Mouse (Mus musculus) hindbrain, embryonic 12.5 days (tissue): Measurements from ENCODE around the gene Vinac1. TPM values are rescaled to one million over a fixed set of nuclear protein-coding genes. Genes with fewer than 3 reads are reported as not detected.

Experiments
- ATAC-seq: fragments of 200-750 bp; cut with Nextera tagmentation; 2 replicates; pipeline ENCODE4 v1.8.0; 2017; ENCODE audit warnings: moderate TSS enrichment; ENCODE audit not compliant: low FRiP score
- H3K27ac ChIP-seq: fragments of 300-500 bp; sonication (generic); 2 replicates; pipeline ENCODE4 v1.5.1; 2016; ENCODE audit warnings: mild to moderate bottlenecking
- H3K27me3 ChIP-seq: fragments of 300-500 bp; sonication (generic); 2 replicates; pipeline ENCODE4 v1.6.1; 2016; ENCODE audit warnings: mild to moderate bottlenecking
- H3K36me3 ChIP-seq: fragments of 300-500 bp; sonication (generic); 2 replicates; pipeline ENCODE4 v1.6.1; 2016; ENCODE audit warnings: mild to moderate bottlenecking
- H3K4me1 ChIP-seq: fragments of 300-500 bp; sonication (generic); 2 replicates; pipeline ENCODE4 v1.6.1; 2016
- H3K4me2 ChIP-seq: fragments of 300-500 bp; sonication (generic); replicated peaks from 2 replicates; pipeline ENCODE4 v1.6.1; 2016; ENCODE audit warnings: mild to moderate bottlenecking
- H3K4me3 ChIP-seq: fragments of 300-500 bp; sonication (generic); 2 replicates; pipeline ENCODE4 v1.5.1; 2016; ENCODE audit warnings: mild to moderate bottlenecking
- H3K9ac ChIP-seq: fragments of 300-500 bp; sonication (generic); 2 replicates; pipeline ENCODE4 v1.6.1; 2016; ENCODE audit warnings: mild to moderate bottlenecking, moderate library complexity
- H3K9me3 ChIP-seq: fragments of 300-500 bp; sonication (generic); replicated peaks from 2 replicates; pipeline ENCODE4 v1.6.1; 2016; ENCODE audit warnings: mild to moderate bottlenecking
- WGBS: fragments of 180-500 bp; shearing (Covaris S2); methylation state at CpG from one replicate; pipeline ENCODE4 v1.1.7; 2016; 5-methylcytosine and 5-hydroxymethylcytosine counted together
- polyA plus RNA-seq: library from polyadenylated mRNA; unstranded; fragments of >200 nt; fragmentation: Nextera tagmentation; extraction: Ambion mirVana; gene quantifications from 2 replicates; pipeline ENCODE4 v1.2.1, GENCODE M21; 2016

The Vinac1 gene
- polyA plus RNA-seq, 1 experiment from 2014 or later = 0.52 TPM

- peak within 1 kb of the TSS; percentile 91 for H3K9ac ChIP-seq
- H3K9me3 ChIP-seq = no peaks in the 10 kb centered on the region
- ATAC-seq = peak; percentile 94
- whole genome bisulfite sequencing = 1% methylated on average over 58 of the region's 62 CpGs
- peak within 1 kb of the TSS; percentile 91 for H3K4me3 ChIP-seq
- H3K4me1 ChIP-seq = peaks cover 18% of the 10 kb centered on the region
- H3K4me2 ChIP-seq = peak within 1 kb of the TSS; percentile 71
- no peaks in the 10 kb centered on the region for H3K27me3 ChIP-seq
- H3K27ac ChIP-seq = peak within 1 kb of the TSS; percentile 91
- H3K36me3 ChIP-seq = 0 out of 2 replicates have a peak, but pooled peaks cover 13% of the 10 kb centered on the region
These were observed 17.7 kb upstream of the Vinac1 start, which contains the start of gene Ttl for GRCm38 (mm10) chr2:129065437-129066282. Ttl (plus strand) TSS chr2:129065942.

GRCm38 (mm10) chr2:129061456-129062059, 13.6 kb upstream of the Vinac1 start:
- no peak for ATAC-seq
- no peak overlapping the region for H3K4me3 ChIP-seq
- 80% methylated on average over 10 of the region's 10 CpGs for WGBS
- peaks cover under 1% of the 10 kb centered on the region; the same call in 1 of the 2 replicates for H3K4me1 ChIP-seq
- no peak overlapping the region for H3K4me2 ChIP-seq
- no peaks in the 10 kb centered on the region for H3K9me3 ChIP-seq
- H3K9ac ChIP-seq = no peak overlapping the region
- H3K27ac ChIP-seq = no peak overlapping the region
- H3K27me3 ChIP-seq = no peaks in the 10 kb centered on the region; the same call in 1 of the 2 replicates
- no peaks in the 10 kb centered on the region for H3K36me3 ChIP-seq

GRCm38 (mm10) chr2:129057920-129058361, 10.0 kb upstream of the Vinac1 start:
- no peak for ATAC-seq
- Histone ChIP-seq H3K4me1 (no peaks in the 10 kb centered on the region), H3K4me2 (no peak overlapping the region), H3K4me3 (no peak overlapping the region), H3K27me3 (no peaks in the 10 kb centered on the region; the same call in 1 of the 2 replicates), H3K27ac (no peak overlapping the region), H3K9ac (no peak overlapping the region), H3K36me3 (no peaks in the 10 kb centered on the region), H3K9me3 (no peaks in the 10 kb centered on the region)
- WGBS = 86% methylated on average over 6 of the region's 6 CpGs

- H3K4me1 ChIP-seq = no peaks in the 10 kb centered on the region
- H3K4me3 ChIP-seq = no peak overlapping the region
- no peak overlapping the region for H3K9ac ChIP-seq
- H3K27ac ChIP-seq = no peak overlapping the region
- no peaks in the 10 kb centered on the region for H3K9me3 ChIP-seq
- no peak overlapping the region for H3K4me2 ChIP-seq
- 97% methylated on average over 8 of the region's 8 CpGs for WGBS
- ATAC-seq = no peak
- no peaks in the 10 kb centered on the region; the same call in 1 of the 2 replicates for H3K27me3 ChIP-seq
- no peaks in the 10 kb centered on the region for H3K36me3 ChIP-seq
These were observed 9.3 kb upstream of the Vinac1 start for GRCm38 (mm10) chr2:129057256-129057655.

- Histone ChIP-seq H3K4me3 (no peak overlapping the region), H3K27me3 (no peaks in the 10 kb centered on the region; the same call in 1 of the 2 replicates), H3K9ac (no peak overlapping the region), H3K4me1 (no peaks in the 10 kb centered on the region), H3K4me2 (no peak overlapping the region), H3K27ac (no peak overlapping the region), H3K36me3 (no peaks in the 10 kb centered on the region), H3K9me3 (no peaks in the 10 kb centered on the region)
- WGBS = 42% methylated on average over 9 of the region's 9 CpGs
- no peak for ATAC-seq
These were observed 8.6 kb upstream of the Vinac1 start for GRCm38 (mm10) chr2:129056597-129056996.

- Histone ChIP-seq H3K9ac (no peak overlapping the region), H3K4me2 (no peak overlapping the region), H3K36me3 (no peaks in the 10 kb centered on the region), H3K27ac (no peak overlapping the region), H3K4me1 (no peaks in the 10 kb centered on the region), H3K4me3 (no peak overlapping the region), H3K27me3 (no peaks in the 10 kb centered on the region; the same call in 1 of the 2 replicates), H3K9me3 (no peaks in the 10 kb centered on the region)
- no peak for ATAC-seq
- WGBS = 92% methylated on average over 6 of the region's 6 CpGs
These were observed 7.8 kb upstream of the Vinac1 start for GRCm38 (mm10) chr2:129055741-129056140.

- no peaks in the 10 kb centered on the region for H3K27me3 ChIP-seq
- H3K4me2 ChIP-seq = no peak overlapping the region
- ATAC-seq = no peak
- no peaks in the 10 kb centered on the region for H3K9me3 ChIP-seq
- H3K4me1 ChIP-seq = no peaks in the 10 kb centered on the region
- 73% methylated on average over 4 of the region's 4 CpGs for WGBS
- no peak overlapping the region for H3K9ac ChIP-seq
- H3K27ac ChIP-seq = no peak overlapping the region
- H3K36me3 ChIP-seq = no peaks in the 10 kb centered on the region
- no peak overlapping the region for H3K4me3 ChIP-seq
These were observed 4.5 kb upstream of the Vinac1 start for GRCm38 (mm10) chr2:129052451-129052983.

GRCm38 (mm10) chr2:129046846-129047196, 1.2 kb downstream of the Vinac1 start:
- WGBS = 85% methylated on average over 4 of the region's 4 CpGs
- Histone ChIP-seq H3K9me3 (no peaks in the 10 kb centered on the region), H3K4me3 (no peak overlapping the region), H3K27ac (no peak overlapping the region), H3K4me1 (no peaks in the 10 kb centered on the region), H3K9ac (no peak overlapping the region), H3K36me3 (no peaks in the 10 kb centered on the region), H3K4me2 (no peak overlapping the region), H3K27me3 (no peaks in the 10 kb centered on the region)
- no peak for ATAC-seq

- 78% methylated on average over 6 of the region's 6 CpGs for WGBS
- no peak overlapping the region for H3K27ac ChIP-seq
- ATAC-seq = no peak
These were observed 1.7 kb downstream of the Vinac1 start for GRCm38 (mm10) chr2:129046172-129046845.

GRCm38 (mm10) chr2:129040567-129040966, 7.4 kb downstream of the Vinac1 start:
- Histone ChIP-seq H3K4me2 (no peak overlapping the region), H3K4me1 (peaks cover 8% of the 10 kb centered on the region), H3K36me3 (no peaks in the 10 kb centered on the region), H3K27ac (no peak overlapping the region), H3K27me3 (peaks cover 40% of the 10 kb centered on the region), H3K9me3 (no peaks in the 10 kb centered on the region), H3K4me3 (no peak overlapping the region), H3K9ac (no peak overlapping the region)
- ATAC-seq = no peak
- WGBS = 38% methylated on average over 6 of the region's 6 CpGs

More at GRCm38 (mm10) chr2:129046172-129046845, 1.7 kb downstream of the Vinac1 start:
- H3K36me3 ChIP-seq = no peaks in the 10 kb centered on the region
- no peak overlapping the region for H3K4me3 ChIP-seq
- H3K9me3 ChIP-seq = no peaks in the 10 kb centered on the region
- no peak overlapping the region for H3K4me2 ChIP-seq
- H3K27me3 ChIP-seq = 0 out of 2 replicates have a peak, but pooled peaks cover 2% of the 10 kb centered on the region
- no peaks in the 10 kb centered on the region for H3K4me1 ChIP-seq
- no peak overlapping the region for H3K9ac ChIP-seq

- H3K27me3 ChIP-seq = peaks cover 40% of the 10 kb centered on the region
- peak; percentile 81 for ATAC-seq
- H3K9ac ChIP-seq = peak overlapping the region; percentile 64
- H3K36me3 ChIP-seq = no peaks in the 10 kb centered on the region
- peak overlapping the region; percentile 94 for H3K4me2 ChIP-seq
- peaks cover 8% of the 10 kb centered on the region for H3K4me1 ChIP-seq
- peak overlapping the region; percentile 49 for H3K4me3 ChIP-seq
- H3K9me3 ChIP-seq = no peaks in the 10 kb centered on the region
- 2% methylated on average over 61 of the region's 62 CpGs for WGBS
- no peak overlapping the region for H3K27ac ChIP-seq
These were observed 8.9 kb downstream of the Vinac1 start for GRCm38 (mm10) chr2:129038937-129039631.
